Mouse (Mus musculus): ENCODE measurements around the gene Aoc1.

Gene Aoc1

GRCm38 (mm10) chr6:48872596-48872995 is at the start of gene Aoc1:
TSS of gene Aoc1 (plus strand) at chr6:48872896.
- no peak for DNase-seq (ENCODE audit: low spot score in 2 of 2)

- DNase-seq (ENCODE audit: low spot score in 2 of 2): no peak
These were observed 47.7 kb upstream of the Aoc1 start for GRCm38 (mm10) chr6:48825016-48825415.

- DNase-seq (ENCODE audit: low spot score in 2 of 2): no peak
These were observed 43.7 kb upstream of the Aoc1 start for GRCm38 (mm10) chr6:48828976-48829375.

GRCm38 (mm10) chr6:48829651-48830050 is 43.0 kb upstream of the Aoc1 start:
- no peak for DNase-seq (ENCODE audit: low spot score in 2 of 2)

GRCm38 (mm10) chr6:48830241-48830640 is 42.5 kb upstream of the Aoc1 start:
- no peak for DNase-seq (ENCODE audit: low spot score in 2 of 2)

- no peak for DNase-seq (ENCODE audit: low spot score in 2 of 2)
These were observed 41.6 kb upstream of the Aoc1 start for GRCm38 (mm10) chr6:48831141-48831540.

- DNase-seq (ENCODE audit: low spot score in 2 of 2): no peak
These were observed 40.3 kb upstream of the Aoc1 start for GRCm38 (mm10) chr6:48832426-48832825.

- DNase-seq (ENCODE audit: low spot score in 2 of 2): no peak
These were observed 39.2 kb upstream of the Aoc1 start for GRCm38 (mm10) chr6:48833515-48833914.

GRCm38 (mm10) chr6:48835241-48835640 is 37.5 kb upstream of the Aoc1 start:
- DNase-seq (ENCODE audit: low spot score in 2 of 2): no peak

- DNase-seq (ENCODE audit: low spot score in 2 of 2): no peak
These were observed 36.5 kb upstream of the Aoc1 start for GRCm38 (mm10) chr6:48836146-48836545.

- no peak for DNase-seq (ENCODE audit: low spot score in 2 of 2)
These were observed 35.2 kb upstream of the Aoc1 start for GRCm38 (mm10) chr6:48837516-48837915.

GRCm38 (mm10) chr6:48838321-48839080 is 34.2 kb upstream of the Aoc1 start:
- DNase-seq (ENCODE audit: low spot score in 2 of 2): no peak

GRCm38 (mm10) chr6:48840371-48840969 is 32.2 kb upstream of the Aoc1 start, which contains the start of gene Tmem176a:
TSS of gene Tmem176a (plus strand) at chr6:48840919.
- no peak for DNase-seq (ENCODE audit: low spot score in 2 of 2)

GRCm38 (mm10) chr6:48840973-48841625 is 31.6 kb upstream of the Aoc1 start, which contains the start of gene Tmem176b:
TSS of gene Tmem176b (minus strand) at chr6:48841496.
- DNase-seq (ENCODE audit: low spot score in 2 of 2): no peak

GRCm38 (mm10) chr6:48842111-48842842 is 30.4 kb upstream of the Aoc1 start:
- DNase-seq (ENCODE audit: low spot score in 2 of 2): no peak

- DNase-seq (ENCODE audit: low spot score in 2 of 2): no peak
These were observed 27.6 kb upstream of the Aoc1 start for GRCm38 (mm10) chr6:48845086-48845485.

GRCm38 (mm10) chr6:48851820-48852491 is 20.7 kb upstream of the Aoc1 start:
- no peak for DNase-seq (ENCODE audit: low spot score in 2 of 2)

- no peak for DNase-seq (ENCODE audit: low spot score in 2 of 2)
These were observed 18.5 kb upstream of the Aoc1 start for GRCm38 (mm10) chr6:48854155-48854554.

- no peak for DNase-seq (ENCODE audit: low spot score in 2 of 2)
These were observed 14.9 kb upstream of the Aoc1 start for GRCm38 (mm10) chr6:48857613-48858302.

- peak; percentile 50 to 64 for DNase-seq (ENCODE audit: low spot score in 2 of 2)
These were observed 12.4 kb upstream of the Aoc1 start for GRCm38 (mm10) chr6:48860130-48860815.
